Mouse (Mus musculus): ENCODE measurements around the gene Cacna2d3.

- TF ChIP-seq CTCF (IDR thresholded peaks at IDR 0.05; ENCODE audit: low read depth): no peak
- TF ChIP-seq EP300 (IDR thresholded peaks at IDR 0.05; ENCODE audit: low read depth): no peak
Measured at GRCm38 (mm10) chr14:29738751-29739150, 17.1 kb upstream of the Cacna2d3 start.

Measured in heart, postnatal 0 days (tissue).